Mouse (Mus musculus): ENCODE measurements around the gene Hist1h2bc. TPM values are rescaled to one million over a fixed set of nuclear protein-coding genes. Genes with fewer than 3 reads are reported as not detected.

Gene Hist1h2bc
- polyA plus RNA-seq, 1 experiment = 154 TPM

DNA sequence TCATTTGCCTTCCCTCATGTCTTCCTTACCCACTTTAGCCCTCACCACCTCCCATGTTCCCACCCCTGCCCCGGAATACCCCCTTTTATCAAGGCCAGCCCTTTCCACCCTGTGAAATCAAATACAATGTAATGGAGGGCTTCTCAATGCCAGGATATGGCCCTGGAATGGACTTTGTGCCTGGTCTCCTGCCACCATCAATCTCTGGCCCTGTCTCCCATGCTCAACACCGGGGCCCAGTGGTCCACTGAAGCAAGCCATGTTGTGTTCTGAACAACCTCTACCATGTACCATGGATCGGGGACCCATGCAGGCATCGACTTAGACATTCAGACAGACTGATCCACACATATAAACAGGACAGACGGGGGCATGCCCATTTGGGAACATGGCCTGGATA is 45.7 kb downstream of the Hist1h2bc start:
- DNase-seq (ENCODE audit: extremely low spot score in 1 of 2, low spot score in 1 of 2) = no peak

DNA sequence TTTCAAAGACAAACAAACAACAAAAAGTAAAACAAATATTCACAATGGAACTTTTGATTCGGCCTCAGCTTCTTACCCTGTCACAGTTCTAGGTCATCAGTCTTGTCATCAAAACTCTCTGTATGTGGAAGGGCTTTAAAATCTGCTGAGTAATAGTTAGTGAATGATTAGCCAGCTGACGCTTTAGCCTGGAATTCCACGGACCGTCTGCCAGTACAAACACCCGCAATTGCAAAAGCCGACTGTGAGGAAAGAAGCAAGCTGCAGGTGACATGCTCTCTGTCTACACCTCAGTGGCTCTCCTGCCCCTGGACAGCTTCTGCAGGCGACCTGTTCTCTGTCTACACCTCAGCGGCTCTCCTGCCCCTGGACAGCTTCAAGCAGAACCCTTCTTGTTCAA is 46.5 kb downstream of the Hist1h2bc start:
- DNase-seq (ENCODE audit: extremely low spot score in 1 of 2, low spot score in 1 of 2) = no peak

DNA sequence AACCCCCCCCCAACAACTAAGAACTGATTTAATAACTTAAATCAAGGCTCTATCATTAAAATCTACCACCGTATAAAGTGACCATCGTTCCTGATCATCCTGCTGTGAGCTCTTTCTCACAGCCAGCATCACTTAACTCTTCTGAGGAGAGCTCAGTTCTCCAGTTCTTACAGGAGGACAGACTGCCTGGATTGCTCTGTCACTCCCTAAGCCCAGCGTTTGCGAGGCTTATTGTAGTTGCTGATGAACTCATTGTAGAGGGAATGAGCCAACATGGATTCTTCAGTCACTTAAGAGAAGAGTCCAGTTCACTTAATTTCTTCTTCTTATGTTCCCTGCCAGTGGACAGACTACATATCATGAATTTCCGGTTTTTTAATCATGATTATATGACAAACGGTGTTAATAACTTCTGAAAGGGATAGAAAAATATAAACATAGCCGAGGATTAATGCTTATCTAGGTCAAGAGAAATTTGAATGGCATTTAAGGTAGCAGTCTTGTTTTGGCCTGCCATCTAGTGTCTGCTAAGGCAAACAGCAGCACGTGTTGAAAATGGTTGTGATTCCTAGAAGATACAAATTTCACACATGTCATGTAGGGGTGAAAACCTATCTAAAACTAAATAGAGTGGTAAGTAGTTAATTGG is 48.3 kb downstream of the Hist1h2bc start:
- DNase-seq (ENCODE audit: extremely low spot score in 1 of 2, low spot score in 1 of 2) = peak in 1 of 2 experiments; percentile 75

DNA sequence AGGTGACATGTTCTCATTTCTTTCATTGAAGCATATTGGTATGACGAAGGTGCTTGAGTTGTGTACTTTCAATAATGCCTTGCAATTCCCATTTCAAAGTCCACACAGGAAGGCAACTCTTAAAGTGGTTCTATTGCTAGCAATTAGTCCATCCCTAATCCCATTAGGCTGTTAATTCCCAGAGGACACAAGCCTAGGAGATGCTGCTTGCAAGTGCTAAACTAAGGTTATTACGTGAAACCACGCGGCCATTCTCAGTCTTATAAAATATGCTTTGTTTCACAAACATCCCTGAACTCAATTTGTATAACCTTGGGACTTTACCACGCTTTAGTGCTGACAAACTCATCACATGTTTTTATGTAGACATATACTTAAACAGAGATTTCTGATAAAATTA is 53.1 kb downstream of the Hist1h2bc start:
- DNase-seq (ENCODE audit: extremely low spot score in 1 of 2, low spot score in 1 of 2) = no peak

DNA sequence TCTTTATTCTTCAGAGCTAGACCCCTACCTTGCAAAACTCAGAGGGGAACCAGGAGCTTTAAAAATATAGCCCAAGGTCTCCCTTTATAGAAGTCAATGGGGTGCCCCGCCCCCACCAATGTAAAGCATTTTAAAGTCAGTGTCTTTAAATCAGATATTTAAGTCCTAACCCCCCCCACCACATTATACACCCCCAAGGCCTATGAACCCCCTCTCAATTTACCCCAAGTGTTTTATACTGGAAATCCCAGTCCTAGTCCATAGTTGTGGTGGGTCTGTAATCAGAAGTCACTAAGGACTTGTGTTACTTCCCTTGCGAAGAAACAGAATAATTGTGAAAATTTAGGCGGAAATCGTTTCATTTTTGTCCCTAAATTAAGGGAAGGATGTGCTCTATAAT is 54.0 kb downstream of the Hist1h2bc start:
- no peak for DNase-seq (ENCODE audit: extremely low spot score in 1 of 2, low spot score in 1 of 2)

DNA sequence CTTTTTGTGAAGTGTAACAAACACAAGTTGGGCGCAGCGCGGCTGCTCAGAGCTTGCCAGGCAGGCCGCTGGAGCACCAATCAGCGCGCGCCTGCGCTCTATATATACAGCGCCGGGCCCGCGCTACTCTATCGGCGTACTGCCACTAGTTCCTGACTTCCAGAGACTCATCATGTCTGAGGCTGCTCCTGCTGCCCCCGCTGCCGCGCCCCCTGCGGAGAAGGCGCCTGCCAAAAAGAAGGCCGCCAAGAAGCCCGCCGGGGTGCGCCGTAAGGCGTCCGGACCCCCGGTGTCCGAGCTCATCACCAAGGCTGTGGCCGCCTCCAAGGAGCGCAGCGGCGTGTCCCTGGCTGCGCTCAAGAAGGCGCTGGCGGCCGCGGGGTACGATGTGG is 54.7 kb downstream of the Hist1h2bc start, which contains the start of gene Hist1h1c:
TSS of gene Hist1h1c (plus strand) at position 132 of the 392 bp plus-strand sequence.
- peak; percentile 78 to 91 for DNase-seq (ENCODE audit: extremely low spot score in 1 of 2, low spot score in 1 of 2)

DNA sequence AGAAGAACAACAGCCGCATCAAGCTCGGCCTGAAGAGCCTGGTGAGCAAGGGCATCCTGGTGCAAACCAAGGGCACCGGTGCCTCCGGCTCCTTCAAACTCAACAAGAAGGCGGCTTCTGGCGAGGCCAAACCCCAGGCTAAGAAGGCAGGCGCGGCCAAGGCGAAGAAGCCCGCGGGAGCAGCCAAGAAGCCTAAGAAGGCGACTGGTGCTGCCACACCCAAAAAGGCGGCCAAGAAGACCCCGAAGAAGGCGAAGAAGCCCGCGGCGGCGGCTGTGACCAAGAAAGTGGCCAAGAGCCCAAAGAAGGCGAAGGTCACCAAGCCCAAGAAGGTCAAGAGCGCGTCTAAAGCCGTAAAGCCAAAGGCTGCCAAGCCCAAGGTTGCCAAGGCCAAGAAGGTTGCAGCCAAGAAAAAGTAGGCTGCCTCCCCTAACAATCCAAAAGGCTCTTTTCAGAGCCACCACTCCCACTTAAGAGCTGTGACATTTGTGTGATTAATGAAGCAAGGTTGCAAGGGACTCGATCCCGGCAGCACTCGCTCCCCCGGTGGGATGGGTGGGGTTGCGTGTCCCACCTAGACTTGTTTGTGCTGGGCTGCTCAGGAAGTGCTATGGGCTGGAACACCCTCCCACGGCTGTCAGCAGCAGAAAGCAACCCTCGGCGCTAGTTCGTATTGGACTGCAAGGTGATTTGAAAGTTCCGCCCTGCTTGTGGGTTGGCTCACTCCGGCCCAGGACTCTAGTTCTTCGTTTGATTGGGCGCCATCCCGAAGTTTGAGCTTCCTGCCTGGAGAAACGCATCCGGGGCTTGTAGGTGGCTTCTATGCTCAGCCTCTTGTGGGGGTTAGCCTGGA is 55.3 kb downstream of the Hist1h2bc start:
- DNase-seq (ENCODE audit: extremely low spot score in 1 of 2, low spot score in 1 of 2) = peak; percentile 96 to 97

DNA sequence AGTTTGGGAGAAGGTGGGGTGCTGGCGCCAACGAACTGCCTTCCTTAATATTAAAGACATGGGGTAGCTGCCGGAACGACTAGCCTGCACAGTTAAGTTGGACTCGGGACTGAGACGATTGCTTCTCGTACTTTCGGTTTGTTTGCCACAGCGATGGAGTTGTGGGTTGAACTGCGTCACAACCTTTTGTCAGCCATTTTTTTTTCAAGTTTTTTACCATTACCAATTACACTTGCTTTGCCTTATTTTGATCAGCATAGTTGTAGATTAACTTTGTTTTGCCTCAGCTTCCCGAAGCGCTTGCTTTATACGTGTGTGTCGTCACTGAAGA is 55.9 kb downstream of the Hist1h2bc start:
- no peak for DNase-seq (ENCODE audit: extremely low spot score in 1 of 2, low spot score in 1 of 2)

DNA sequence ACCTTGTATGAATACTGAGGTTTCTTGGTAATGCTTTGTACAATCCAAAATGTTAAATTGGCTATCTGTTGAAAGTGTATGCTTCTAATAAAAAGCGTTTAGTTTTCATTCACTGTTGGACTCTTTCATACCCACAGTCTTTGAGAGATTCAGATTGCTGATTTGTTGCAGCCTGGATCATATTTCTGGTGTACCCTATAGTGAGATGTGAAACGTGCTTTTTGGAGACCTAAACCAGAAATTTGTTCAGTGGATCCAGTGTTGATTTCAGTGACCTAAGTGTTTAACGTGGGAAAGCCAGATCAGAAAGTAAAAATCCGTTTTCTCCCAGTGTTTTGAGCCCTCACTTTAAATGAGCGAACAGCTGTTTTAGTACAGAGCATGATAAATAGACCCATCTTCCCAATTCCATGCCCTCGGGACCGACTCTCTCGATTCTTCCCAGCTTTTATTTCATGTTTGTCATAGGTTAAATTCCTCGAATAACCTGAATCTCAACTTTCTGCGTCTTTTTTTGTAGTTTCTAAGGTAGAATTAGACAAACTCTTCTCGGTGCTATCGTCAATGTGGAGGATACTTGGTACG is 56.3 kb downstream of the Hist1h2bc start:
- DNase-seq (ENCODE audit: extremely low spot score in 1 of 2, low spot score in 1 of 2) = no peak

DNA sequence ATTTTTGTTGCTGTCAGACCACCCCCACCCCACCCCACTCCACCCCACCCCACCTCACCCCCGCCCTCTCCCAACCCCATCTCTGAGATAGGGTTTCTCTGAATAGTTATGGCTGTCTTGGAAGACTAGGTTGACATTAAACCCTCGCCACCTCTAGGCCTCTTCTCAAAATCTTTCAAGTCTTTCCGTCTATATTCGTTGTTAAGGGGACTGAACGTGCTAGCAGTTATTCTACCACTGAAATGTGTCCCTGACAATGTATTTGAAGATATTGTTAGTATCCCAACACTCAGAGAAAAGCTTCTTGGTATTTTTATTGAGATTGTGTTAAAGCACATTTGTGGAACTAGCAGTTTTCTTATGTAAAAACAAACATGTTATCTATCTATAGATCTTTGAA is 56.9 kb downstream of the Hist1h2bc start:
- DNase-seq (ENCODE audit: extremely low spot score in 1 of 2, low spot score in 1 of 2) = no peak

DNA sequence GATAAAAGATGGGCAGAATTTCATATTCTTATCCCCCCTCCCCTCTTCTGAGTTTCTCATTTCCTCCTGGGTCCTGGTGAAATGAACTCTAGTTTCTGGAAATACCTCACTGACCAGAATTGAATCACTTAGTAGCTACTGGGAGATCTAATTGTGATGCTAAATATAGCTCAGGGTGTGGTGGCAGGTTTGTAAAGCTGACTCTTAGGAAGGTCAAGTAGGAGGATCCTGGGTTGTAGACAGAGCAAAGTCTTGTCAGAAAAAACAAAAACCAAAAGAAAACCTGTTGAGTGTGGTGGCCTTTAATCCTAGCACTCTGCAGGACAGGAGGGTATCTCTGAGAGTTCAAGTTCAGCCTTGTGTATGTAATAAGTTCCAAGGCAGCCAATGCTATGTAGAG is 58.0 kb downstream of the Hist1h2bc start:
- no peak for DNase-seq (ENCODE audit: extremely low spot score in 1 of 2, low spot score in 1 of 2)

Other genes starting within 250 kb of the Hist1h2bc start
- 0.06 and 0.13 TPM in 2 replicates for gene Btn1a1, start 218.3 kb upstream of the Hist1h2bc start, polyA plus RNA-seq (2012; rRNA removed)
- gene Btn2a2, start 195.3 kb upstream of the Hist1h2bc start, polyA plus RNA-seq (2012; rRNA removed) = 0.38 and 0.46 TPM in 2 replicates
- gene Hist1h4h, start 153.1 kb upstream of the Hist1h2bc start, polyA plus RNA-seq (2012; rRNA removed) = 26.6 and 33.5 TPM in 2 replicates
- 3.9 and 9.2 TPM in 2 replicates for gene Hist1h2af, start 150.3 kb upstream of the Hist1h2bc start, polyA plus RNA-seq (2012; rRNA removed)
- 0.46 and 0.82 TPM in 2 replicates for gene Hist1h3g, start 148.8 kb upstream of the Hist1h2bc start, polyA plus RNA-seq (2012; rRNA removed)
- 0.15 and 0.44 TPM in 2 replicates for gene Hist1h2bh, start 140.8 kb upstream of the Hist1h2bc start, polyA plus RNA-seq (2012; rRNA removed)
- 0.22 and 0.59 TPM in 2 replicates for gene Hist1h3f, start 140.1 kb upstream of the Hist1h2bc start, polyA plus RNA-seq (2012; rRNA removed)
- 2.8 and 3.7 TPM in 2 replicates for gene Hist1h4f, start 132.6 kb upstream of the Hist1h2bc start, polyA plus RNA-seq (2012; rRNA removed)
- gene Hist1h1d, start 130.9 kb upstream of the Hist1h2bc start, polyA plus RNA-seq (2012; rRNA removed) = 0.14 and 0.19 TPM in 2 replicates
- gene Hist1h3e, start 121.8 kb upstream of the Hist1h2bc start, polyA plus RNA-seq (2012; rRNA removed) = 2.2 and 3.3 TPM in 2 replicates
- gene Hist1h2ae, start 113.0 kb upstream of the Hist1h2bc start, polyA plus RNA-seq (2012; rRNA removed) = 0.56 and 1.7 TPM in 2 replicates
- gene Hist1h2bg, start 112.8 kb upstream of the Hist1h2bc start, polyA plus RNA-seq (2012; rRNA removed) = 9.7 and 10.4 TPM in 2 replicates
- gene Hist1h2bf, start 110.0 kb upstream of the Hist1h2bc start, polyA plus RNA-seq (2012; rRNA removed) = 0.80 and 1.6 TPM in 2 replicates
- 1.6 and 1.9 TPM in 2 replicates for gene Hist1h2ad, start 109.8 kb upstream of the Hist1h2bc start, polyA plus RNA-seq (2012; rRNA removed)
- 2.8 and 3.4 TPM in 2 replicates for gene Hist1h3d, start 108.4 kb upstream of the Hist1h2bc start, polyA plus RNA-seq (2012; rRNA removed)
- 3.4 and 4.3 TPM in 2 replicates for gene Hist1h4d, start 102.6 kb upstream of the Hist1h2bc start, polyA plus RNA-seq (2012; rRNA removed)
- gene Hist1h2be, start 63.1 kb upstream of the Hist1h2bc start, polyA plus RNA-seq (2012; rRNA removed) = 4.3 and 4.7 TPM in 2 replicates
- gene Hist1h1e, start 61.6 kb upstream of the Hist1h2bc start, polyA plus RNA-seq (2012; rRNA removed) = 2.8 and 3.3 TPM in 2 replicates
- gene Hist1h2ac, start 251 bp upstream of the Hist1h2bc start, polyA plus RNA-seq (2012; rRNA removed) = 1.7 and 2.1 TPM in 2 replicates
- not detected in 2 replicates for gene Hist1h1t, start 11.6 kb downstream of the Hist1h2bc start, polyA plus RNA-seq (2012; rRNA removed)
- 3.1 and 3.3 TPM in 2 replicates for gene Hist1h4c, start 14.3 kb downstream of the Hist1h2bc start, polyA plus RNA-seq (2012; rRNA removed)
- 3.8 and 4.4 TPM in 2 replicates for gene Hfe, start 26.7 kb downstream of the Hist1h2bc start, polyA plus RNA-seq (2012; rRNA removed)
- gene Hist1h1c, start 54.6 kb downstream of the Hist1h2bc start, polyA plus RNA-seq (2012; rRNA removed) = 40.7 and 52.1 TPM in 2 replicates
- gene Hist1h3c, start 61.4 kb downstream of the Hist1h2bc start, polyA plus RNA-seq (2012; rRNA removed) = 0.24 and 0.46 TPM in 2 replicates
- gene Hist1h2bb, start 62.5 kb downstream of the Hist1h2bc start, polyA plus RNA-seq (2012; rRNA removed) = 0.74 and 1.3 TPM in 2 replicates
- 0.82 and 2.8 TPM in 2 replicates for gene Hist1h2ab, start 66.9 kb downstream of the Hist1h2bc start, polyA plus RNA-seq (2012; rRNA removed)
- gene Hist1h3b, start 68.1 kb downstream of the Hist1h2bc start, polyA plus RNA-seq (2012; rRNA removed) = 0.76 and 1.1 TPM in 2 replicates
- 2.9 and 4.5 TPM in 2 replicates for gene Hist1h4b, start 72.8 kb downstream of the Hist1h2bc start, polyA plus RNA-seq (2012; rRNA removed)
- 3.8 and 4.6 TPM in 2 replicates for gene Hist1h4a, start 77.0 kb downstream of the Hist1h2bc start, polyA plus RNA-seq (2012; rRNA removed)
- 0.86 and 1.2 TPM in 2 replicates for gene Hist1h3a, start 78.2 kb downstream of the Hist1h2bc start, polyA plus RNA-seq (2012; rRNA removed)
- gene Hist1h1a, start 79.5 kb downstream of the Hist1h2bc start, polyA plus RNA-seq (2012; rRNA removed) = 0.36 and 0.58 TPM in 2 replicates
- gene Trim38, start 85.7 kb downstream of the Hist1h2bc start, polyA plus RNA-seq (2012; rRNA removed) = 0.24 and 0.40 TPM in 2 replicates
- gene Slc17a2, start 122.8 kb downstream of the Hist1h2bc start, polyA plus RNA-seq (2012; rRNA removed) = 0.02 and 0.04 TPM in 2 replicates
- not detected in 2 replicates for gene Slc17a3, start 155.2 kb downstream of the Hist1h2bc start, polyA plus RNA-seq (2012; rRNA removed)
- not detected in 2 replicates for gene Slc17a1, start 183.6 kb downstream of the Hist1h2bc start, polyA plus RNA-seq (2012; rRNA removed)
- gene Slc17a4, start 230.8 kb downstream of the Hist1h2bc start, polyA plus RNA-seq (2012; rRNA removed) = not detected in 2 replicates
- not detected in 2 replicates for gene Hist1h2ba, start 250.0 kb downstream of the Hist1h2bc start, polyA plus RNA-seq (2012; rRNA removed)

All from frontal cortex, adult 2 months (tissue).